Mouse (Mus musculus) olfactory bulb, adult 2 months (tissue): Measurements from ENCODE around the gene Gm12216.

Experiments
- CTCF ChIP-seq: fragments of 200-500 bp; IDR thresholded peaks from 2 replicates; pipeline ENCODE4 v1.5.1; 2012; ENCODE audit warnings: low read depth, mild to moderate bottlenecking, low read length, moderate library complexity; ENCODE audit not compliant: insufficient read depth
- POLR2A ChIP-seq: fragments of 200-500 bp; IDR thresholded peaks from 2 replicates; pipeline ENCODE4 v1.6.1; 2012; ENCODE audit warnings: mild to moderate bottlenecking, low read depth, low read length, moderate library complexity; ENCODE audit not compliant: insufficient read depth

GRCm38 (mm10) chr11:53816841-53817375 is 42.1 kb downstream of the Gm12216 start:
- TF ChIP-seq POLR2A (no peak), CTCF (no peak)
